Mouse (Mus musculus) heart, embryonic 15.5 days (tissue): ENCODE data around the gene Foxe1. TPM values are rescaled to one million over a fixed set of nuclear protein-coding genes. Genes with fewer than 3 reads are reported as not detected.

ENCODE experiments used
- ATAC-seq: fragments of 200-750 bp; cut with Nextera tagmentation; replicated peaks from 2 replicates; pipeline ENCODE4 v1.8.0; 2017; ENCODE audit warnings: low read depth, moderate TSS enrichment; ENCODE audit not compliant: insufficient number of reproducible peaks, insufficient read depth, low FRiP score
- H3K27ac ChIP-seq: fragments of 300-500 bp; sonication (generic); 2 replicates; pipeline ENCODE4 v1.5.1; 2015; ENCODE audit warnings: mild to moderate bottlenecking, inconsistent platforms
- H3K27me3 ChIP-seq: fragments of 300-500 bp; sonication (generic); 2 replicates; pipeline ENCODE4 v1.6.1; 2015; ENCODE audit warnings: inconsistent platforms
- H3K36me3 ChIP-seq: fragments of 300-500 bp; sonication (generic); 2 replicates; pipeline ENCODE4 v1.6.1; 2015; ENCODE audit warnings: mild to moderate bottlenecking, inconsistent platforms
- H3K4me1 ChIP-seq: fragments of 300-500 bp; sonication (generic); replicated peaks from 2 replicates; pipeline ENCODE4 v1.6.1; 2015; ENCODE audit warnings: inconsistent platforms
- H3K4me2 ChIP-seq: fragments of 300-500 bp; sonication (generic); 2 replicates; pipeline ENCODE4 v1.6.1; 2015; ENCODE audit warnings: inconsistent platforms, mild to moderate bottlenecking, moderate library complexity
- H3K4me3 ChIP-seq: fragments of 300-500 bp; sonication (generic); 2 replicates; pipeline ENCODE4 v1.5.1; 2015; ENCODE audit warnings: mild to moderate bottlenecking, inconsistent platforms
- H3K9ac ChIP-seq: fragments of 300-500 bp; sonication (generic); 2 replicates; pipeline ENCODE4 v1.6.1; 2015; ENCODE audit warnings: mild to moderate bottlenecking, inconsistent platforms
- H3K9me3 ChIP-seq: fragments of 300-500 bp; sonication (generic); replicated peaks from 2 replicates; pipeline ENCODE4 v1.6.1; 2016; ENCODE audit warnings: inconsistent platforms
- whole genome bisulfite sequencing: fragments of 180-500 bp; shearing (Covaris S2); methylation state at CpG from one replicate; pipeline ENCODE4 v1.1.7; 2015; ENCODE audit warnings: mixed read lengths; 5-methylcytosine and 5-hydroxymethylcytosine counted together
- polyA plus RNA-seq: library from polyadenylated mRNA; unstranded; fragments of >200 nt; fragmentation: Nextera tagmentation; extraction: Ambion mirVana; gene quantifications from 2 replicates; pipeline ENCODE4 v1.2.1, GENCODE M21; 2015

The Foxe1 gene
- polyA plus RNA-seq, 1 experiment from 2014 or later = not detected

- Histone ChIP-seq H3K4me3 (peak overlapping the region; percentile 30), H3K36me3 (0 out of 2 replicates have a peak, but pooled peaks cover under 1% of the 10 kb centered on the region), H3K4me2 (peak overlapping the region; percentile 62), H3K9ac (no peak overlapping the region), H3K4me1 (peaks cover 18% of the 10 kb centered on the region), H3K9me3 (no peaks in the 10 kb centered on the region), H3K27ac (no peak overlapping the region), H3K27me3 (peaks cover 17% of the 10 kb centered on the region)
- ATAC-seq = peak; percentile 86
- WGBS = 2% methylated on average over 17 of the region's 19 CpGs
Observed at GRCm38 (mm10) chr4:46371030-46371429, 27.6 kb downstream of the Foxe1 start.

- Histone ChIP-seq H3K36me3 (peaks cover 25% of the 10 kb centered on the region), H3K27ac (no peak overlapping the region), H3K9ac (no peak overlapping the region), H3K4me3 (peak overlapping the region; percentile 44), H3K4me1 (peaks cover 16% of the 10 kb centered on the region), H3K4me2 (peak overlapping the region; percentile 72), H3K9me3 (no peaks in the 10 kb centered on the region), H3K27me3 (no peaks in the 10 kb centered on the region)
- no peak for ATAC-seq
- 57% methylated on average over 6 of the region's 6 CpGs for WGBS
Observed at GRCm38 (mm10) chr4:46374455-46374854, 31.0 kb downstream of the Foxe1 start.

- no peaks in the 10 kb centered on the region for H3K9me3 ChIP-seq
- H3K4me3 ChIP-seq = peak overlapping the region; percentile 44
- H3K27ac ChIP-seq = no peak overlapping the region
- H3K27me3 ChIP-seq = no peaks in the 10 kb centered on the region
- H3K9ac ChIP-seq = no peak overlapping the region
- H3K4me1 ChIP-seq = peaks cover 16% of the 10 kb centered on the region
- H3K36me3 ChIP-seq = peaks cover 29% of the 10 kb centered on the region
- 16% methylated on average over 22 of the region's 22 CpGs for WGBS
- H3K4me2 ChIP-seq = peak overlapping the region; percentile 72
- peak; percentile 40; the same call in 1 of the 2 replicates for ATAC-seq
Observed at GRCm38 (mm10) chr4:46374869-46375368, 31.5 kb downstream of the Foxe1 start.

- peak overlapping the region; percentile 87; the same call in 1 of the 2 replicates for H3K9ac ChIP-seq
- peak overlapping the region; percentile 95 for H3K27ac ChIP-seq
- H3K4me2 ChIP-seq = peak overlapping the region; percentile 70
- no peak for ATAC-seq
- no peaks in the 10 kb centered on the region for H3K9me3 ChIP-seq
- H3K4me1 ChIP-seq = peaks cover 6% of the 10 kb centered on the region; the same call in 1 of the 2 replicates
- WGBS = 23% methylated on average over 5 of the region's 5 CpGs
- peaks cover 21% of the 10 kb centered on the region; the same call in 1 of the 2 replicates for H3K36me3 ChIP-seq
- H3K4me3 ChIP-seq = peak overlapping the region; percentile 74
- no peaks in the 10 kb centered on the region for H3K27me3 ChIP-seq
Observed at GRCm38 (mm10) chr4:46388556-46388955, 45.1 kb downstream of the Foxe1 start.

GRCm38 (mm10) chr4:46389013-46389611, 45.7 kb downstream of the Foxe1 start, which contains the start of gene Trmo:
Gene Trmo, minus strand, starts transcription at chr4:46389437.
- peak within 1 kb of the TSS; percentile 74 for H3K4me3 ChIP-seq
- peak within 1 kb of the TSS; percentile 87 for H3K9ac ChIP-seq
- ATAC-seq = peak; percentile 93
- no peaks in the 10 kb centered on the region for H3K9me3 ChIP-seq
- H3K27ac ChIP-seq = peak within 1 kb of the TSS; percentile 95
- H3K36me3 ChIP-seq = peaks cover 16% of the 10 kb centered on the region; the same call in 1 of the 2 replicates
- H3K4me2 ChIP-seq = peak within 1 kb of the TSS; percentile 70
- WGBS = under 1% methylated on average over 56 of the region's 56 CpGs
- no peaks in the 10 kb centered on the region for H3K27me3 ChIP-seq
- H3K4me1 ChIP-seq = peaks cover 6% of the 10 kb centered on the region; the same call in 1 of the 2 replicates

- H3K27ac ChIP-seq = peak overlapping the region; percentile 95
- no peak for ATAC-seq
- WGBS = 2% methylated on average over 24 of the region's 24 CpGs
- H3K9me3 ChIP-seq = no peaks in the 10 kb centered on the region
- H3K4me3 ChIP-seq = peak overlapping the region; percentile 74
- H3K9ac ChIP-seq = peak overlapping the region; percentile 87
- H3K27me3 ChIP-seq = no peaks in the 10 kb centered on the region
- peak overlapping the region; percentile 70 for H3K4me2 ChIP-seq
- H3K4me1 ChIP-seq = peaks cover 6% of the 10 kb centered on the region; the same call in 1 of the 2 replicates
- H3K36me3 ChIP-seq = peaks cover 10% of the 10 kb centered on the region; the same call in 1 of the 2 replicates
Observed at GRCm38 (mm10) chr4:46389612-46390341, 46.4 kb downstream of the Foxe1 start.

- Histone ChIP-seq H3K27ac (peak overlapping the region; percentile 95; the same call in 1 of the 2 replicates), H3K9me3 (no peaks in the 10 kb centered on the region), H3K4me2 (peak overlapping the region; percentile 70), H3K36me3 (peaks cover 7% of the 10 kb centered on the region; the same call in 1 of the 2 replicates), H3K4me3 (peak overlapping the region; percentile 74), H3K4me1 (peaks cover 6% of the 10 kb centered on the region; the same call in 1 of the 2 replicates), H3K27me3 (no peaks in the 10 kb centered on the region), H3K9ac (peak overlapping the region; percentile 87; the same call in 1 of the 2 replicates)
- WGBS = 21% methylated on average over 9 of the region's 9 CpGs
- ATAC-seq = no peak
Observed at GRCm38 (mm10) chr4:46390390-46390970, 47.1 kb downstream of the Foxe1 start.

GRCm38 (mm10) chr4:46394388-46394787, 51.0 kb downstream of the Foxe1 start:
- 73% methylated on average over 2 of the region's 2 CpGs for WGBS

GRCm38 (mm10) chr4:46395736-46396135, 52.3 kb downstream of the Foxe1 start:
- no peak overlapping the region for H3K4me2 ChIP-seq
- no peak overlapping the region for H3K4me3 ChIP-seq
- H3K36me3 ChIP-seq = no peaks in the 10 kb centered on the region
- H3K9me3 ChIP-seq = no peaks in the 10 kb centered on the region
- 0 out of 2 replicates have a peak, but pooled peaks cover 2% of the 10 kb centered on the region for H3K27me3 ChIP-seq
- no peak overlapping the region for H3K27ac ChIP-seq
- no peak for ATAC-seq
- 42% methylated on average over 5 of the region's 5 CpGs for WGBS
- H3K9ac ChIP-seq = no peak overlapping the region
- H3K4me1 ChIP-seq = no peaks in the 10 kb centered on the region

More at GRCm38 (mm10) chr4:46394388-46394787, 51.0 kb downstream of the Foxe1 start:
- peaks cover 6% of the 10 kb centered on the region; the same call in 1 of the 2 replicates for H3K4me1 ChIP-seq
- H3K9ac ChIP-seq = no peak overlapping the region
- 0 out of 2 replicates have a peak, but pooled peaks cover 2% of the 10 kb centered on the region for H3K27me3 ChIP-seq
- no peak overlapping the region for H3K4me2 ChIP-seq
- H3K27ac ChIP-seq = no peak overlapping the region
- H3K9me3 ChIP-seq = no peaks in the 10 kb centered on the region
- no peaks in the 10 kb centered on the region for H3K36me3 ChIP-seq
- no peak overlapping the region for H3K4me3 ChIP-seq
- ATAC-seq = no peak
